Mouse (Mus musculus) bone marrow, adult 2 months (tissue): ENCODE data around the gene Rai1.

Experiments
- CTCF ChIP-seq: fragments of 200-500 bp; IDR thresholded peaks from 2 replicates; pipeline ENCODE4 v1.5.1; 2011; ENCODE audit warnings: low read length, control low read depth; ENCODE audit not compliant: control insufficient read depth, insufficient read depth
- POLR2A ChIP-seq: fragments of 200-500 bp; IDR thresholded peaks from 2 replicates; pipeline ENCODE4 v1.6.1; 2011; ENCODE audit warnings: low read depth, mild to moderate bottlenecking, control low read depth, low read length, borderline replicate concordance; ENCODE audit not compliant: control insufficient read depth

DNA sequence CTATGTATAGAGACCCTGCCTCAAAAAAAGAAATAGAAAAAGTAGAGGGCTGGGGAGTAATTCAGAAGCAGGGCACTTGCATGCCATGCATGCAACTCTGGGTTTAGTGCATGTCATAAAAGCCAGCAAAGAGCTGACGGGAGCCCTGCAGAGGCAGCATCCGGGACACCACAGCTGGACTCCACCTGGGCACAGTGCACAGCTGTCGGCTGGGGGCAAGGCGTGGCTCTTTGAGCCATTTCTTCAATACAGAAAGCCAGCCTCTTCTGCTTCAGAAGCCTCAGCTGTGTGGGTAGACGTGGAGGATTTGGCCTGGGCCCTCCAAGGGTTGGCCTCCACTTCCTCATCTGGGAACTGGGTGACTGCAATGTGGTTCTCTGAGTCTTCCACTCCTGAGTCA, 130.5 kb downstream of the Rai1 start:
- no peak for TF ChIP-seq CTCF
- TF ChIP-seq POLR2A = no peak
